Mouse (Mus musculus) erythroblast, embryonic 14.5 days (primary cell): ENCODE results near the gene Gm10799.
"Not testable (repeated sequence)": the region's sequence is repeated elsewhere in the genome, so short reads cannot be mapped to it uniquely, and the experiment has no call there.

ENCODE experiments used
- GATA1 ChIP-seq: IDR thresholded peaks from 2 replicates; pipeline ENCODE4 v1.6.1; 2012; ENCODE audit warnings: low read length, inconsistent platforms, mixed read lengths
- TAL1 ChIP-seq: IDR thresholded peaks from 3 replicates; pipeline ENCODE4 v1.6.1; 2012; ENCODE audit warnings: low read length, inconsistent platforms, mixed read lengths

- not testable (repeated sequence) for TF ChIP-seq GATA1, TAL1
These were observed 42.9 kb upstream of the Gm10799 start for GRCm38 (mm10) chr2:104111170-104111797.
